Mouse (Mus musculus) splenic B cell, adult 2 months (primary cell): Measurements from ENCODE around the gene Nynrin.

Experiments used
- DNase-seq: peaks from one replicate; pipeline ENCODE4 v3.0.0-alpha.2; 2011; ENCODE audit warnings: low read depth, low spot score
- H3K27me3 ChIP-seq: 2 replicates; pipeline ENCODE4 v1.6.1; 2012; ENCODE audit warnings: mild to moderate bottlenecking, low read length, moderate library complexity, mixed read lengths; ENCODE audit not compliant: control insufficient read depth, poor library complexity, insufficient read depth, severe bottlenecking
- H3K36me3 ChIP-seq: 2 replicates; pipeline ENCODE4 v1.6.1; 2012; ENCODE audit warnings: mild to moderate bottlenecking, low read length, moderate library complexity, mixed read lengths; ENCODE audit not compliant: control insufficient read depth, poor library complexity, insufficient read depth, severe bottlenecking

Gene Nynrin

DNA sequence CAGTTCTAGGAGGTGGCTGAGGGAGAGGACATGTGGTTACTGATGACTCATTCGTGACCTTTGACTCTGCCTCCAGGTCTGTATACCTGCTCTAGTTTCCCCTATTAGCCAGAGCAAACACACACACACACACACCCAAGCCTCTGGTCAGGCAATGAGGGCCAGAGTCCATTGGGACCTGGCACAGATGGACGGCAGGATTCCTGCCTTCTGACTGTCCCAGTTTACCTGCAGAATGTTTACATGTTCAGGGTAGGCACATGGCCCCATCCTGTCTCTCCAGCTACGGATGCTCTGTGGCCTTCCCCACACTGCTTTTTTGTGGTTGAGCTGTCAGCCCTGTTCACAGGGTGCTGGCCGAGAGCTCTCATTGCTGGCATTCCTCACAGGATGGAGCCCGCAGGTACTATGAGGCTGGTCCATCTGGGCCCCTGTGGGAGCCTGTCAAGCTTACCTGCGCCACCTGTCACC, 28.4 kb downstream of the Nynrin start:
- no peak for DNase-seq

GRCm38 (mm10) chr14:55883149-55883661, 29.4 kb downstream of the Nynrin start:
- H3K36me3 ChIP-seq: peaks cover 9% of the 10 kb centered on the region; the same call in 1 of the 2 replicates
- no peaks in the 10 kb centered on the region for H3K27me3 ChIP-seq
- no peak for DNase-seq

More for the DNA sequence above, 28.4 kb downstream of the Nynrin start:
- H3K27me3 ChIP-seq: no peaks in the 10 kb centered on the region
- H3K36me3 ChIP-seq: no peaks in the 10 kb centered on the region; the same call in 1 of the 2 replicates

DNA sequence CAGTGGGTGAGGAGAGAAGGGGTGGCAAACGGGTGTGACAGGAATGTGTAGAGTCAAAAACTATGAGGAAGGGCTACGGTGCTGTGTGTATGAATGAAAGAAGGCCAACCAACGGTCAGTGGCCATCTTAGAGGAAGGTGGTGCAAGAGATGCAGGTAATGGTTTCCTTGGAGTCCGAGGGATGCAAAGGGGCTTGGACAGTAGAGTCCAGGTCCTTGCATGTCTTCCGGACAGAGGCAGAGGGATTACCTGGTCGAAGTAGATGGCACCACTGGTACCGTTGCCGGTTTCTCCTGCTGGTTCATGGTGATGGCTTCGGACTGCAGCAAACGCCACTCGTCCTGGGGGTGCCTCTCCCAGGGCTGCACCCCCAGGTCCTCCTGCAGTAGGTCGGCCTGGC, 29.9 kb downstream of the Nynrin start:
- H3K36me3 ChIP-seq: peaks cover 12% of the 10 kb centered on the region; the same call in 1 of the 2 replicates
- H3K27me3 ChIP-seq: no peaks in the 10 kb centered on the region

GRCm38 (mm10) chr14:55884166-55884565, 30.4 kb downstream of the Nynrin start, which contains the start of gene Cbln3:
Gene Cbln3, minus strand, starts transcription at chr14:55884392.
- DNase-seq: no peak
- Histone ChIP-seq H3K27me3 (no peaks in the 10 kb centered on the region), H3K36me3 (peaks cover 14% of the 10 kb centered on the region)

More for the DNA sequence above, 29.9 kb downstream of the Nynrin start:
- DNase-seq: no peak

GRCm38 (mm10) chr14:55884713-55885113, 30.9 kb downstream of the Nynrin start, which contains the start of gene Khnyn:
Gene Khnyn, plus strand, starts transcription at chr14:55884947.
- peak; percentile 84 for DNase-seq
- Histone ChIP-seq H3K27me3 (no peaks in the 10 kb centered on the region), H3K36me3 (peaks cover 17% of the 10 kb centered on the region)

DNA sequence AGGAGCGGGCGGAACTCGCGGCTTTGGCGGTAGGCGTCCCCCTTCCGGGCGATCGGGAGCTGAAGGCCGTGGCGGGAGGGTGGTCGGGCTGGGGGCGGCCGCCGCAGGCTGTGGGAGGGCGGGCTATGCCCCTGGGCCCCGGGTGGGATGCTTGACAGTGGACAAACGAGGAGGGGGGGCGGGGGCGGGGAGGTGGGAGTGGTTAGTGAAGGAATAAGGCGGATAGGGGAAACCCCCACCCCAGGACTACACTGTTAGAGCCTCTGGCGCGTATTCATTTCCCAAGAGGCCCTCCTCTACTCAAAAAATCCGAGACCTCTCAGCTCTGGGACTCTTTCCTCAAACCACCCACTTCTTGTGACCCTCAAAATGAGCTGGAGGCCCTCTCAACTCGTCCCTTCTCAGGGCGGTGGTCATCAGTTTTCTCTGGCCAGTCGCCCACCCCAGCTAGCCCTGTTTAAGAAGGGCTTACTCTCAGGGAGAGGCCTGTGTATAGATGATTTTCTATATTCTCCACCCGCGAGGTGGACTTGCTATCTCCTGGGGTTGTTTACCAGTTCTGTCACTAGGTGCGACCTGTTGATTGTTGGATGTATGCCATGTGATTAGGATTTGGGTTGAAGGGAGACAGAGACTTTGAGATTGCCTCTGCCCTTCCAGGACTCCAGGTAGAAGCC, 31.4 kb downstream of the Nynrin start:
- no peaks in the 10 kb centered on the region for H3K27me3 ChIP-seq
- H3K36me3 ChIP-seq: peaks cover 17% of the 10 kb centered on the region
- DNase-seq: peak; percentile 49

DNA sequence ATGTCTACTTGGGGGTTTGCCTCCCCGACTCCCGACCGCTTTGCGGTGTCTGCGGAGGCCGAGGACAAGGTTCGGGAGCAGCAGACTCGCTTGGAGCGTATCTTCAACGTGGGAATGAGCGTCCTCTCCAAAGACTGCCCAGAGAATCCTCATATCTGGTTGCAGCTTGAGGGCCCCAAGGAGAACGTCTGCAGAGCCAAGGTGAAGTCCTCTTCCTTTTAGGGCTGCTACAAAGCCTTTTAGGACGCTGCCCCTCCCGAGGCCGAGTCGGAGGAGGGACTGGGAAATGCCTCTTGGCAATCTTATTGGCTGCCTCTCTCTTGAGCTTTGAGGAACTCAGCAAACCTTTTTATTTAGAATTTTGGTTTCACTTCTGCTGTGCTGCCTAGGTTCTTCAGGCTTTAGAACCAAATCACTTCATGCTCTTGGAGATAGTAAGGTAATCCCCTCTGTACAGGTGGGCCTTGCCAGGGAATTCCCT, 32.0 kb downstream of the Nynrin start:
- peaks cover 18% of the 10 kb centered on the region for H3K36me3 ChIP-seq
- H3K27me3 ChIP-seq: no peaks in the 10 kb centered on the region
- peak; percentile 87 for DNase-seq

DNA sequence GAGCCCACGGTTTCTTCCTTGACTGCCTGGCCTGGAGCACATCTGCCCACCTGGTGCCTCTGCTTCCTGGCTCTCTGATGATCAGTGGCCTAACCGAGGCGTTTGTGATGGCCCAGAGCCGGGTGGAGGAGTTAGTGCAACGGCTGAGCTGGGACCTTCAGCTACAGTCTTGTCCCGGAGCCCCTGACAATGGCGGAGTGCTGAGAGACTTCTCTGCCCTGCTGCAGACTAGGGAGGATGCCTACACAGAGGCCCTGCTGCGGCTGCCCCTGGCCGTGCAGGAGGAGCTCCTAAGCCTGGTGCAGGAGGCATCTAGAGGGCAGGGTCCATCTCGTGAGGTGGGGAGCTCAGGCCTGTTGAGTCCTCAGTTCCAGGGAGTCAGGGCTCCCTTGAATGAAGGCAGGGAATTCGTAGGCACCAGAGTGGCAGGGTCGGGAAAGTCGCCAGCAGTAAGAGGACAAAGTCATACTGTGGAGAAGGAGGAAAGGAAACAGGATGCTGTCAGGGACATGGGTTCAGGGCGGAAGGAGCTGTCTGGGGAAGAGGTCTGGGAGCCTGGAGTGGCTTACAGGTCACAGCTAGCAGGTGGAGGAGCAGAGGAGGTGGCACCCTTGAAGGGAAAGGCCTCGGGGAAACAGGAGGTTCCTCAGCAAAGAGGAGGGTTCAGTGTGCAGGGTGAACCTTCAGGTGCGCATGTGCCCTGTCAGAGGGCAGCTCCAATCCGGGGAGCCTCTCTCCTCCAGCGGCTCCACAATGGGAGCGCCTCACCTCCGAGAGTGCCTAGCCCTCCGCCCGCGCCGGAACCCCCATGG, 33.0 kb downstream of the Nynrin start:
- Histone ChIP-seq H3K36me3 (peaks cover 23% of the 10 kb centered on the region), H3K27me3 (no peaks in the 10 kb centered on the region)
- no peak for DNase-seq

- Histone ChIP-seq H3K27me3 (no peaks in the 10 kb centered on the region), H3K36me3 (peaks cover 25% of the 10 kb centered on the region)
- no peak for DNase-seq
Measured at GRCm38 (mm10) chr14:55897671-55898070, 43.9 kb downstream of the Nynrin start.

DNA sequence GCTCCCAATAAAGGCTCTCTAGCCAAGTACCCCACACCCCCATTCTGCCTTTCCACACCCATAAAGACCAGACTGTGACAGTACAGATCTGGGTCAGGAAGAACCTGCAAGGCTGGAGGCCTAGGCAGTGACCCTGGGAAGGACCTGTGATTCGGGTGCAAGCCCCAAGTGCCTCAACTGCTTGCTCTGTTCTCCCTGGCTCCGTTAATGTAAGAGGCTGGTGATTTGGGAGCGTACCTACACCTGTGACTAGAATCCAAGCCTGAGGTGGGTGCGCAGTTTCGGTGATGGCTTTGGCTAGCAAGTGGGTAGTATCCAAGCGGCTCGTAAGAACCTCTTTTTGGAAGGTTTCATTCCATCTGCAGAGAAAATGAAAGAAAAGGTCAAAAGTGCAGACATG, 45.1 kb downstream of the Nynrin start:
- DNase-seq: no peak
- Histone ChIP-seq H3K27me3 (no peaks in the 10 kb centered on the region), H3K36me3 (peaks cover 23% of the 10 kb centered on the region)

- Histone ChIP-seq H3K27me3 (no peaks in the 10 kb centered on the region), H3K36me3 (peaks cover 15% of the 10 kb centered on the region)
- DNase-seq: peak; percentile 93
Measured at GRCm38 (mm10) chr14:55899701-55900413, 46.0 kb downstream of the Nynrin start, which contains the start of gene Sdr39u1. Gene Sdr39u1, minus strand, starts transcription at chr14:55900293.

- Histone ChIP-seq H3K27me3 (no peaks in the 10 kb centered on the region), H3K36me3 (peaks cover 11% of the 10 kb centered on the region)
- no peak for DNase-seq
Measured at GRCm38 (mm10) chr14:55900414-55900755, 46.6 kb downstream of the Nynrin start.

- peak; percentile 35 for DNase-seq
- Histone ChIP-seq H3K36me3 (no peaks in the 10 kb centered on the region), H3K27me3 (no peaks in the 10 kb centered on the region)
Measured at GRCm38 (mm10) chr14:55905518-55905917, 51.7 kb downstream of the Nynrin start.

DNA sequence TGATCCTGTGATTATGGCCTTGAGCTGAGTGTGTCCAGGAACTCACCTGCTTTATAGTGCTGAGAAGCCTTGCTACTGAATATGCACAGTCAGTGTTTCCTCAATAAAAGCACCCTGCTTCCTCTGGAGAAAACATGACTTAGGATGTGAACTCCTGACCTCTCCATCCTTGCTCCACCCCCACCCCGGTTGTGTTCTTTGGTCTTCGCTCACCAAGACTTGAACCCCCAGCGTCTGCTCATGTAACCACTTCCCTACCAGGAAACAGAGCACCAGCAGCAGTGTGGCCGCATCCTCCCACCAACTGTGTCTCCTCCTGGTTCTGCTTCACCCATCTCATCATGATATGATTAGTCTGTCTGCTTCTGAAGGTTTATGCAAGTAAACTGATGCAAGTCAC, 59.6 kb downstream of the Nynrin start:
- DNase-seq: no peak
- no peaks in the 10 kb centered on the region for H3K27me3 ChIP-seq
- no peaks in the 10 kb centered on the region for H3K36me3 ChIP-seq
